Mouse (Mus musculus) CD4-positive, CD25-positive, alpha-beta regulatory T cell, adult 4 months (primary cell): ENCODE measurements at regions not wholly inside any gene's neighbourhood (a gene's known extent, or its start where the extent isn't known, plus 50 kb on each side); places are given as distances from the start of the nearest gene placed in this dataset.

ENCODE experiments used
- ATAC-seq: one replicate; pipeline ENCODE4 v1.8.0; 2017

DNA sequence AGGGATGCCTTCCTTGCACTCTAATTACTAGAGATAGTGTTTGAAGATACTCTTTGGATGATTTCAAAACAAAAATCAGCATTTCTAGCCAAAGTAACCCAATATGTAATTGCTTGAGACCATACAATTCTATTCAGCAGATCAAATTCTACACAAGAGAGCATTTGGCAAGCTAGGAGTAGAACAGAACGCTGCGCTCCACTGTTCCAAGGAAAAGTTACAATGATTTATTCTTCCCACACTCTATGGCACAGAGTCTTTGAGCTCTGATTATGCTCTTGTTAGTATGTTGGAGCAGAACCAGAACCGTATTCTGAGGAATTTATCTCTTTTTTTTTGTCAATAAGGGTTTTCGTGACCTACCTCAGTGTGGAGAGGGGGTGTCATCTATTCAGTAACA, 130.2 kb upstream of the Itga1 start:
- no peak for ATAC-seq

GRCm38 (mm10) chr13:115230494-115230893, 128.7 kb upstream of the Itga1 start:
- ATAC-seq, result peak; percentile 49

GRCm38 (mm10) chr13:115226824-115227223, 125.1 kb upstream of the Itga1 start:
- ATAC-seq, result no peak

- no peak for ATAC-seq
Observed at GRCm38 (mm10) chr13:115219701-115220100, 117.9 kb upstream of the Itga1 start.

DNA sequence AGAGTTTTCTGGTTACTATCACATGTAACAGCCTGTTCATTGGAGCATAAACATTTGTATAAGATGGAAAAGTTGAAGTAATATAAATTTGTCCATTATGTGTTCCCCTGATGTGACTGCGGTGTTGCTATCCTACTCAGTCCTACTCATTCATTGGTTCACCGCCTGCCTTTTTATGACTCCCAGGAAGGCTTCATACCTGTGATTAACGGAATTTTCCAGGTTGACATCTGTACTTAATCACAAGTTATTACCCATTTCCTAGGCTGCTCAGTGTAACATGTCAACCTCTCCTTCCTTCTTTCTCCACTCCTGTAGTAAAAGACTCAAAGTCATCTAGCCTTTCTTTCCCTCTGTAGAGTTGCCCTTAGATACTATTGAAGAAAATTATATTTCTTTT, 109.5 kb upstream of the Itga1 start:
- no peak for ATAC-seq

DNA sequence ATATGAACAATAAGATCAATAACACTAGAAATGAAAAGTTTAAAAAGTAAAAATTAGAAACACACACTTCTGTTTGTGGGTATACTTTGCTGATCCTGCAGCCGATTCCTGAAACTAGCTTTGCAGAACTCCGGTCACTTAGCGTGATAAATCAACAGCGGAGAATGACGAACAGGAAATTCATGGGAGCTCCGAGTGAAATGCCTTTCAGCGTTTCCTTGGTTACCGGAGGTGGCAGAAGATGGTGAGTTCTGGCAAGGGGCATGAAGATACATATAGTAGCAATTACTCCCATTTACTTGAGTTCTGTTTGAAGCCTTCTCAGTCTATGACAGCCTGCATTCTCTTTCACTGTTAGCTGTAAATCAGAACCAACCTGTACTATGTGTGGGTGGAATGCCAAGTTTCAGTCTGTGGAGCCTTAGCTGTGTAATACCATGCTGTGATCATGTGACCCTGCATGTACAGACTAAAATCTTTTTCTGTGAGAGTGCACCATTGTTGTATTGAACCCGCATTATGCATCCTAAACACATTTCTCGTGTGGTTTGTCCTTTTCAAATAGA, 109.0 kb upstream of the Itga1 start:
- no peak for ATAC-seq

DNA sequence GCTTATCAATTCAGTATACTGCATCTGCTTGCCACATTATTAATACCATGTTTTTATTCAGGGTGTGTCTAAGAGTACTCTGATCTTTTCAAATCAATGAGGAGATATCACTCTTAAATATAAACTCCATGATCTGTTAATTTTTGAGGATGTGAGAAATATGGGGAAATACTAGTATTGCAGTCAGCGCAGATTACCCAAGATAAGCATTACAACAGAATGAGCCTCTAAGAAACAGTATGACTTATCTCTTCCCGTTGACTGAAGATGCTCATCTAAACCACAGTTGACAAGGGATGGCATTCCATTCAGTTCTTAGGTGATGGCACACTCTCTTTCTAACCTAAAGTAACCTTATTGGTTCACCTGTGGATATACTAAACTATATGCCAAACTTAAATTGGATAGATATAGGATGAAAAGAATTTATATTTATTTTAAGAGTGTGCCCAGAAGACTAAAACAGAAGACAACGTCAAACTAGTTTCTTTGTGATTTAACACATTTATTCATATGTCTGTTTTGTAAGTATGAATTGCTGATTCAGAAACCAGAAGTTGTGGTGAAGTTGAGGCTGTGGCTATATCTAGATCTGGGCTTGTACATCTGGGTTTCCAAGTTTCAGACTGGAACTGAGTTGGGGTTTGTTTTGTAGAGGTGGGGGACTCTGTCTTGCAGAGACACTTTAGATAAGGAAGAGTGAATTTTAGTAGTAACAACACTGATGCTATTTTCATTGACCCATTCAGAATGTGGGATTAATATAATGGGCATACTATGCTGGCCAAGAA, 107.8 kb upstream of the Itga1 start:
- ATAC-seq, result no peak

GRCm38 (mm10) chr13:115206723-115207122, 105.0 kb upstream of the Itga1 start:
- no peak for ATAC-seq

- no peak for ATAC-seq
Observed at GRCm38 (mm10) chr13:115199166-115199565, 97.4 kb upstream of the Itga1 start.

- no peak for ATAC-seq
Observed at GRCm38 (mm10) chr13:115188066-115188465, 86.3 kb upstream of the Itga1 start.

DNA sequence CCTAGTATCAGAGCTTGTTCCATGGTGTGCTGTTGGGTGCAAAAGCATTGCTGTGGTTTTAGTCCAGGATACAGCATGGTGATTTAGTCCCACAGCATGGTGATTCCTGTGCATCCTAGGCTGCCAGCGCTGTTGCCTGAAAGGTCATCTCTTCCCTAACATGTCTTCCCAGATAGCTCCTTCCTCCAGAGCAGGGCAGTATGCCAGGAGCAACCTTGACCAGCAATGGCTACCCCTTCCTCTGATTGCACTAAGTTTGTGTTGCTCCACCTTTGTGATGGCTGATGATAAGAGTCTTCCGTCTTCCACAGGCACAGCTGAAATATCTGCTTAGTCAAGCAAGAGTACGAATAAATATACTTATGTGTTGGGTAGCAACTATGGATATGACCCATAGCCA, 85.6 kb upstream of the Itga1 start:
- ATAC-seq, result no peak

GRCm38 (mm10) chr13:115182211-115182870, 80.6 kb upstream of the Itga1 start:
- ATAC-seq, result no peak

- ATAC-seq, result no peak
Observed at GRCm38 (mm10) chr13:115178175-115178917, 76.6 kb upstream of the Itga1 start.

DNA sequence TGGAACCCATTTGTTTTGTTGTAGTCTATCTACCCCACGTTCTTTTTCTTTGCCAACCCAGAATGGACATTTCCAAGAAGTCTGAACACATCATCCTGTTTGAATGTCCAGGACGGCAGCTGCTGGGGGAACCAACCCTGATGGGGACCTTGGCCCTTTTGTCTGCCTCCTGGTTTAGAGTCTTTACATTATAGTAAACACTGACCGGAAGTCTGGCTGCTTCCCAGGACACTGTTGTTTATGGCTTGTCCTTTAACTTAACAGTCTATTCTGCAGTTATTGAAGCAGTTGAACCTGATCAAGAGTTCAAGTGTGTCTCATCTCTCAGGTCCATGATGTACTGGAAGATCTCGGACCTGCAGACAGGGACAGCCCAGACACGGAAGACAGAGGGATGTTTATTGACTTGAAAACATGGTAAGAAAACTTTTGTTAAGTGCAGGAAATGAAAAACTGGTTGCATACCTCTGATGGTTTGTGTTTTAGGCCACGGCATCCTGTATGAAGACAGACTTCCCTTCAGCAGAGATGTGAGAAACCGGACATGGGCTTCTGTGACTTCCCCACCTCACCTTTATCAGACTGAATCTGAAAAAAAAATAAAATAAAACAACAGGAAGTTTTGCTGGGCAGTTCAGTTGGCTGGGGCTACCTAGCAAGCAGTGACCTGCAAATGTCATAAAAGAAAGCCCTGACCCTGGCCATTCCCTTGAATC, 69.7 kb upstream of the Itga1 start:
- ATAC-seq, result no peak

GRCm38 (mm10) chr13:115165981-115166380, 64.2 kb upstream of the Itga1 start:
- ATAC-seq, result no peak

DNA sequence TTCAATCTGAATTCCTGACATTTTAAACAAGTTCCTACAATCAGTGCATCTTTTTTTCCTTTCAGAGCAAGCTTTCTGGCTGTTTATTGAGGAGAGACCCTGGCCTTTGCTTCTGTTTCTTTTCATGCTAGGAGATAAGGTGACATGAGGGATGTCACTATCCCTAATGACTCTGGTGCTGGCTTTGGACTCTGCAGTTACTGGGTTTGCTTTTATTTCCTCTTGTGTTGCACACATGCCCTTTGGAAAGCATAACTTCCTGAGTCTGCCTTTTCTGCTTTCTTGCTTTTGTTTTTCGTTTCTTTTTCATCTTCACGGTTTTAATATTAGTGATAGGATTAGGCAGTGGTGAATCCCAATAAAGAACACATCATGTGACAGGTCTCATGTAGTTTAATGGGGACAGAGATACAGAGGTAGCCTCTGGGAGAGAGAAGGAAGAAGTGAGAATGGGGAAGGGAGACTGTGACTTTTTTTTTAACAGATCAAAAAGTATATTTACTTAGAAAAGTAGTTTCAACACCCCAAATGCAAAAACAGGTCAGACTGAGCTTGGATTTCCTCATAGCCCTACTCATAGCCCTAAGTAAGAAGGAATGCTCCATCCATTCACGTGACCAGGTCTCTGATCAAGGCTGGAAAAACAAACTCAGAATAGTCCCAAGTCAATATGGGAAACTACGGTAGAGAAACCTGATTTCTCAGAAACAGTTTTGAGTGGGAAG, 61.1 kb upstream of the Itga1 start:
- no peak for ATAC-seq

DNA sequence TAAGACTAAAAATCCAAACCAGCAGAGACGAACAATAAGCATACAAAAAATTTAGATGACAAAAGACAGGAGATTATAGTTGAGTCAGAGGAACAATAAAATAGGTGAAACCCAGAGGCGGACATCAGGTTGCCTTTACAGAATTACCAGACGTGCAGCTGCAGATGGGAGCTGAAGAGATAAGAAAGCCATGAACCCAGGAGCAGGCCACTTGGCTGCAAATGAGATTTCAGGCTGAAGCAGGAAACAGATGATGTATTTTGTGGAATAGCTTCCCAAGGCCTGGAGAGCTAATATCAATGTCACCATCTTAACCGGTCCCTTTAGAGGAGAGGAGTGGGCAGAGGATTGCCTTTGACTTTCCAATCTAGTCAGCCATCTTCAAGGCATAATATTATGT, 57.6 kb upstream of the Itga1 start:
- no peak for ATAC-seq
